Mouse (Mus musculus) kidney, postnatal 0 days (tissue): ENCODE measurements around the gene Rere. TPM values are rescaled to one million over a fixed set of nuclear protein-coding genes. Genes with fewer than 3 reads are reported as not detected.

Experiments used
- ATAC-seq: fragments of 200-750 bp; cut with Nextera tagmentation; replicated peaks from 2 replicates; pipeline ENCODE4 v1.8.0; 2017; ENCODE audit warnings: low read depth, moderate number of reproducible peaks, moderate TSS enrichment, moderate library complexity; ENCODE audit not compliant: low FRiP score
- DNase-seq: peaks from one replicate; pipeline ENCODE4 v3.0.0-alpha.2; 2016; ENCODE audit warnings: low spot score
- H3K27ac ChIP-seq: fragments of 300-500 bp; sonication (generic); 2 replicates; pipeline ENCODE4 v1.5.1; 2014; ENCODE audit warnings: mild to moderate bottlenecking
- H3K27me3 ChIP-seq: fragments of 300-500 bp; sonication (generic); 2 replicates; pipeline ENCODE4 v1.6.1; 2014; ENCODE audit warnings: low read length, mixed read lengths; ENCODE audit not compliant: insufficient read depth
- H3K36me3 ChIP-seq: fragments of 300-500 bp; sonication (generic); 2 replicates; pipeline ENCODE4 v1.6.1; 2014; ENCODE audit warnings: low read length, mixed read lengths; ENCODE audit not compliant: insufficient read depth
- H3K4me1 ChIP-seq: fragments of 300-500 bp; sonication (generic); replicated peaks from 2 replicates; pipeline ENCODE4 v1.6.1; 2014; ENCODE audit warnings: antibody characterized with exemption, low read length, mixed read lengths; ENCODE audit not compliant: insufficient read depth
- H3K4me2 ChIP-seq: fragments of 300-500 bp; sonication (generic); 2 replicates; pipeline ENCODE4 v1.6.1; 2014; ENCODE audit warnings: mild to moderate bottlenecking, low read length, moderate library complexity, mixed read lengths
- H3K4me3 ChIP-seq: fragments of 300-500 bp; sonication (generic); replicated peaks from 2 replicates; pipeline ENCODE4 v1.5.1; 2014; ENCODE audit warnings: low read depth, low read length
- H3K9ac ChIP-seq: fragments of 300-500 bp; sonication (generic); 2 replicates; pipeline ENCODE4 v1.6.1; 2014; ENCODE audit warnings: low read depth, low read length
- H3K9me3 ChIP-seq: fragments of 300-500 bp; sonication (generic); replicated peaks from 2 replicates; pipeline ENCODE4 v1.6.1; 2016; ENCODE audit warnings: low read length, inconsistent platforms, mixed read lengths
- CTCF ChIP-seq: IDR thresholded peaks from 2 replicates; pipeline ENCODE4 v1.5.1; 2016; ENCODE audit warnings: antibody characterized with exemption, low read depth, mild to moderate bottlenecking, moderate library complexity
- WGBS: fragments of 180-500 bp; shearing (Covaris S2); extraction: QIAGEN DNeasy Blood & Tissue Kit; methylation state at CpG from one replicate; pipeline ENCODE4 v1.1.7; 2014; 5-methylcytosine and 5-hydroxymethylcytosine counted together
- polyA plus RNA-seq: library from polyadenylated mRNA; unstranded; fragments of >200 nt; fragmentation: Nextera tagmentation; extraction: Ambion mirVana; gene quantifications from 2 replicates; pipeline ENCODE4 v1.2.1, GENCODE M21; 2015

The Rere gene
- polyA plus RNA-seq, 1 experiment from 2014 or later = 29.8 TPM

DNA sequence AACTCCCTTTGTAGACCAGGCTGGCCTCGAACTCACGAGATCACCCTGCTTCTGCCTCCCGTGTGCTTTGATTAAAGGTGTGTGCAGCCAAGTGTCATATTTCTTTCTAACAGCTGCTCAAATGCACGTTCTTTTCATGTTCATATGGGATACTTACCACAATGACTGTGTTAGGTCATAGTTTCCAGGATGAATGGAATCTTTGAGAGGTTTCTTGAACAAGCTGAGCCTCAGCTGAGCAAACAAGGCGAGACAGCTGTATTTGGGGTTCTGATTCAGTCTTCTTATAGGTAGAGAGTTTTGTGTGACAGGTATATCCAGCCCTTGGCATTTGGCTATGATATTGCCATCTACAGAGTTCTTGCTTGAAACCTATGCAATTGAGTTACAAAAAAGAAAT lies 179.0 kb downstream of the Rere start:
- no peak overlapping the region for H3K9ac ChIP-seq
- H3K4me2 ChIP-seq = no peak overlapping the region
- H3K4me3 ChIP-seq = no peak overlapping the region
- ATAC-seq = no peak
- no peak overlapping the region for H3K27ac ChIP-seq
- 0 out of 2 replicates have a peak, but pooled peaks cover 9% of the 10 kb centered on the region for H3K4me1 ChIP-seq
- H3K9me3 ChIP-seq = no peaks in the 10 kb centered on the region
- WGBS = 71% methylated on average over 5 of the region's 5 CpGs
- no peak for DNase-seq
- no peaks in the 10 kb centered on the region for H3K36me3 ChIP-seq
- no peak for TF ChIP-seq CTCF
- no peaks in the 10 kb centered on the region for H3K27me3 ChIP-seq

DNA sequence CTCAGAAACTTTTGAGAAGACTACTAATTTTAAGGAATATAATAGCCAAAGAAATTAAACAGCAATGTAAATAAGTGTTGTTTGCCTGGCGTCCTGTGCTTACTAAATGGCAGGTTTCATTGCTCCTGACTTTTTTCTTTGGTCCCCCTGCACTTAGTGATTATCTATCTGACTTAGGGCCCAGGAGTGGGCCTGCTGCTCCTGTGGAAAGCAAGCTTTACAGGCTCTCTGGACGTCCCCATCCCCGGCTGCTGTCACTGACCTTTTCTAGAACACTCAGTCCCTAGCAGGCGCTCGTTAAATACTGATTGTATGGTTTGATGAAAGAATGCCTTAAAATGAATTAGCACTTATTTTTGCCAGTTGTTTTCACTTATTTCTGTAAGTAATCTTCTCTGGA lies 179.6 kb downstream of the Rere start:
- no peaks in the 10 kb centered on the region for H3K36me3 ChIP-seq
- no peak for TF ChIP-seq CTCF
- no peaks in the 10 kb centered on the region for H3K9me3 ChIP-seq
- H3K27me3 ChIP-seq = no peaks in the 10 kb centered on the region
- 64% methylated on average over 5 of the region's 5 CpGs for WGBS
- ATAC-seq (no peak), DNase-seq (no peak)
- no peak overlapping the region for H3K4me3 ChIP-seq
- 0 out of 2 replicates have a peak, but pooled peaks cover 9% of the 10 kb centered on the region for H3K4me1 ChIP-seq
- H3K4me2 ChIP-seq = no peak overlapping the region
- no peak overlapping the region for H3K9ac ChIP-seq
- no peak overlapping the region for H3K27ac ChIP-seq

GRCm38 (mm10) chr4:150461427-150462189 lies 180.2 kb downstream of the Rere start:
- no peak overlapping the region for H3K9ac ChIP-seq
- H3K27me3 ChIP-seq = no peaks in the 10 kb centered on the region
- no peak overlapping the region for H3K27ac ChIP-seq
- H3K4me3 ChIP-seq = no peak overlapping the region
- no peaks in the 10 kb centered on the region for H3K36me3 ChIP-seq
- H3K9me3 ChIP-seq = no peaks in the 10 kb centered on the region
- DNase-seq (no peak), ATAC-seq (no peak)
- H3K4me1 ChIP-seq = 0 out of 2 replicates have a peak, but pooled peaks cover 6% of the 10 kb centered on the region
- no peak overlapping the region for H3K4me2 ChIP-seq
- TF ChIP-seq CTCF = no peak
- WGBS = 35% methylated on average over 6 of the region's 6 CpGs

DNA sequence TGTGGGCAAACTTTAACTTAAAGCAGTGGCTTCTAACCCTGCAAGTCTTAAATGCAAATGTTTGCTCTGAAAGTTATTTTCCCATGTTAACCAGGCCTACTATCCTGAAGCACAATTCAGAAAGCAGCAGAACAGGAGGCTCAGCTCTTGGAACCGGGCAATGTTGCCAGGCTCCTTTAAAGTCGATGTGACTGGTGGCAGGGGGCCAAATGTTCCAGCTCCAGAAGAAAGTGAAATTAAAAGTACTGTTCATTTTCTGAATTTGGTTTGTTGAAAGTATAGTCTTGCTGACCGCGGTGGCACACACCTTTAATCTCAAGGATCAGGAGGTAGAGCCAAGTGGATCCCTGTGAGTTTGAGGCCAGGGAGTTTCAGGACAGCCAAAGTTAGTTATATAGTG lies 180.9 kb downstream of the Rere start:
- Histone ChIP-seq H3K9me3 (no peaks in the 10 kb centered on the region), H3K4me1 (0 out of 2 replicates have a peak, but pooled peaks cover 6% of the 10 kb centered on the region), H3K27me3 (no peaks in the 10 kb centered on the region), H3K36me3 (no peaks in the 10 kb centered on the region), H3K9ac (no peak overlapping the region), H3K27ac (peak overlapping the region; percentile 37), H3K4me3 (no peak overlapping the region), H3K4me2 (no peak overlapping the region)
- WGBS = 52% methylated on average over 4 of the region's 4 CpGs
- ATAC-seq = no peak
- DNase-seq = no peak
- no peak for TF ChIP-seq CTCF

GRCm38 (mm10) chr4:150465759-150466158 lies 184.3 kb downstream of the Rere start:
- DNase-seq (peak; percentile 88), ATAC-seq (no peak)
- Histone ChIP-seq H3K4me1 (peaks cover 3% of the 10 kb centered on the region), H3K4me2 (no peak overlapping the region), H3K4me3 (no peak overlapping the region), H3K9me3 (no peaks in the 10 kb centered on the region), H3K27me3 (no peaks in the 10 kb centered on the region), H3K27ac (no peak overlapping the region), H3K36me3 (peaks cover 2% of the 10 kb centered on the region; the same call in 1 of the 2 replicates), H3K9ac (no peak overlapping the region)
- WGBS = 47% methylated on average over 4 of the region's 4 CpGs
- peak; percentile 91 for TF ChIP-seq CTCF

- Histone ChIP-seq H3K4me3 (no peak overlapping the region), H3K4me2 (no peak overlapping the region), H3K36me3 (peaks cover 6% of the 10 kb centered on the region; the same call in 1 of the 2 replicates), H3K9me3 (no peaks in the 10 kb centered on the region), H3K9ac (no peak overlapping the region), H3K27me3 (no peaks in the 10 kb centered on the region), H3K27ac (no peak overlapping the region), H3K4me1 (peaks cover 7% of the 10 kb centered on the region)
- 64% methylated on average over 10 of the region's 10 CpGs for WGBS
- DNase-seq = no peak
- TF ChIP-seq CTCF = no peak
- ATAC-seq = no peak
These were observed 187.8 kb downstream of the Rere start for GRCm38 (mm10) chr4:150469274-150469673.
